Mouse (Mus musculus): ENCODE data around the gene 4933407L21Rik.

The 4933407L21Rik gene

GRCm38 (mm10) chr1:85916830-85917450, 11.3 kb upstream of the 4933407L21Rik start:
- no peak for DNase-seq (ENCODE audit: low spot score)

DNA sequence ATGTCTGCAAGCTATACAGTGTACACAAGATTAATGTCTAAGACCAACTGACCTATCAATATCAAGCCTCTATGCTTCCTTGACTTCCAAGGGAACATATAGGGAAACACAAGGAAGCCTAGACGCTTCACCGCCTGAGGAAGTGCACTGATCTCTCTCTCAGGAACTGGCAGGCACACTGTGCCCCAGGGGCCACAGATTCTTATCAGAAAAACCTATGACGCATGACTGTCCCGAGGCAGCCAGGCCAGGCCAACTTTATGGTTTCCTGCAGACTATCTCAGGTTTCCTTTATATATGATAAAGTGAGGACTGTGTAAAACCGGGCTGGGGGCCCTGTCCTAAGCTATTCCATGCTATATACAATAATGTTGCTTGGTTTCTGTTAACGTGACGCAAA, 8.7 kb upstream of the 4933407L21Rik start:
- no peak for DNase-seq (ENCODE audit: low spot score)

- DNase-seq (ENCODE audit: low spot score), result no peak
Measured at GRCm38 (mm10) chr1:85921725-85922124, 6.6 kb upstream of the 4933407L21Rik start.

DNA sequence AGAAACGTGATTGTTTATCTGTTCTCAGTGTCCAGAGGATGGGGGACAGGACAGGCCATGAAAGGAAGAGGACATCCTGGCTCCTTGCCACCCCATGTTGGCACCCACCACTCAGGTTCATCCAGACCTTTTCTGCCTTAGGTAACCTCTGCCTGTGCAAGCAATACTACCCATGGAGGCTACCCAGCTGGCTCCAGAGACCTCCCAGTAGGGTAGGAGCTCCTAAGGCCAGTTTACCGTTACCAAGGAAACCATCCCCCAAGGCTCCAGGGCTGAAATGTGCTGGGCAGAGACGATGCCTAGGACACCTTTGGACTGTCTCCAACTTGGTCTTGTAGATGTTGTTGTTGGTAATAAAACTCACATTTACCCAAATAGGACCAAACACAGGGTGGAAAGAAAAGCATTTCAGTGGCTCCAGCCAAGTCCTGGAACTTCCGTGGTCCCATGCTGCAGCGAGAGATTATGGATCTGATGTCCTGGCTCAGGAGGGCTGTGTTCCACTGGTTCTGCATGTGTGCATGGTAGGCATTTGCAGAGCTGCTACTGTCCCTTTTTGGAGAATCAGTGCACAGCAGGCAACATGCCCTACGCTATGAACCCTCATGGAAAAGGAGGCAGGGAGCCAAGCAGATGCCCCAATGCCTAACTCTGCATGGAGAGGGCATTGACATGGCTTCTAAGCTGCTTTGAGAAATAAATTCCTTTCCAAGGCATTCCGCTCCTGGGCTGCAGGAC, 6.0 kb upstream of the 4933407L21Rik start:
- no peak for DNase-seq (ENCODE audit: low spot score)

DNA sequence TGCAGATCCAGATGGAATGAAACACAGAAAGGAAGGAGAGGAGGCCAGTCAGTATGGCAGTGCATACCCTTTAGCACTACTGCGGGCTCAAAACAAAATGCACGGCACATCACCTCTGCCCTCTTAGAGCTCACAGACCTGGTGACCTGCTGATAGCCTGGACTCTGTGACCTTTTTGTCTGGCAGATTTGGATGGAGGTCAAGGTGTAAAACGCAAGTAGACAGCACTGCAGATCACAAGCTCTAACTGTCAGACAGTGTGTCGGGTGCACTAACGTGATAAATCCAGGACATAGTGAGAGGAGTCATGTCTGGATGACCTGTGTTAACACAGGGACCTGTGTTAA, 5.4 kb upstream of the 4933407L21Rik start:
- DNase-seq (ENCODE audit: low spot score), result no peak

GRCm38 (mm10) chr1:85925183-85925582, 3.1 kb upstream of the 4933407L21Rik start:
- DNase-seq (ENCODE audit: low spot score), result no peak

- DNase-seq (ENCODE audit: low spot score), result no peak
Measured at GRCm38 (mm10) chr1:85928688-85929065, 394 bp downstream of the 4933407L21Rik start.

DNA sequence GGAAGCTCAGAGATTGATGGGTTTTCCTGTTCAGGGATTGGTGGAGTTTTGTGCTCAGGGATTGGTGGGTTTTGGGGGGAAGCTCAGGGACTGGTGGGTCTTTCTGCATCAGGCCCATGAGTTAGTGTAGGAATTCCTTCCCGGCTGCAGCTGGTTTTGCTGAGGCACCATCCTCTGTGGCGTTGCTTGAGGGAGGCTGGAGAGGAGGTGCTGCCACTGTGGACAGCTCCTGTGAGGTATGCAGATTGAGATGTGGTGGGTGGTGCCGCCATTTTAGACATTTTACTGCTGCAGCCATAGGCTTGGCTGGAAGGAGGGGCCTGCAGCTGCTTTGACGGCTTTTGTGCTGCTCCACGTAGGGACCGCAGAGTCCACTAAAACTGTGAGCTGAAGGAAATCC, 1.1 kb downstream of the 4933407L21Rik start:
- DNase-seq (ENCODE audit: low spot score), result no peak

DNA sequence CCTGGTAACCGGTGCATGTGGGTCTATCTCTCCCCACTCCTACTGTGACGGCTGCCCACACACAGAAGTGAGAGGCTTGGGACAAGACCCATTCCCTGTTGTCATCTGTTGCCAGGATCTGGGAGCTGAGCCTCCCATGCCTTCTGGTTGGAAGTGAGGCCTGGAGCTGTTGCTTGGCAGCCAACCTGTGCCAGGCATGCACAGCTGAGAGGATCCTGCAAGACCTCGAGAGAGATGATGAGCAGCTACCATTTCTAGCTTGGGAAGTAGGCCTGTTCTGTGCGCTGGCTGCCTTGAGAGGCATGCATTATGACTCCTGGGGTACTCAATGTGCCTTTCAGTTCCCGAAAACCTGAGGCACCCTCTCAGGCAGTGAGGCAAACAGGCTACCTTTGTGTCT, 2.9 kb downstream of the 4933407L21Rik start:
- DNase-seq (ENCODE audit: low spot score), result no peak

DNA sequence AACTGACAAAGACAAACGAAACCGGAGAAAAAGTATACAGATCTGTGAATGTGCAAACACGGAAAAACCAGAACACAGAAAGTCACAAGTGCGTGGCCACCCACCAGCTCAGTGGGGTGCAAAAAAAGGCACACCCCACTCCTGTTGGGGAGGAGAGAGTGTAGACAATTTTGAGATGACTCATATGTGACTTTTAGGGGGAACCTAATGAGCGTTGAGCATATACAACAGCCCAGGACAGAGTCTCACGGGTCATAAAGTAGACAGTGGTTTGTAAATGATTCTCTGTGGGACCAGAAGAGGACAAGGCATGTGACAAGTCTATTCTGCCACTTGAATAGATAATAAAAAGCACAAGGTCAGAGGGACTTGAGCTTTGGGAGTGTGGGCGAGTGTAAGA, 4.9 kb downstream of the 4933407L21Rik start:
- peak; percentile 49 for DNase-seq (ENCODE audit: low spot score)

DNA sequence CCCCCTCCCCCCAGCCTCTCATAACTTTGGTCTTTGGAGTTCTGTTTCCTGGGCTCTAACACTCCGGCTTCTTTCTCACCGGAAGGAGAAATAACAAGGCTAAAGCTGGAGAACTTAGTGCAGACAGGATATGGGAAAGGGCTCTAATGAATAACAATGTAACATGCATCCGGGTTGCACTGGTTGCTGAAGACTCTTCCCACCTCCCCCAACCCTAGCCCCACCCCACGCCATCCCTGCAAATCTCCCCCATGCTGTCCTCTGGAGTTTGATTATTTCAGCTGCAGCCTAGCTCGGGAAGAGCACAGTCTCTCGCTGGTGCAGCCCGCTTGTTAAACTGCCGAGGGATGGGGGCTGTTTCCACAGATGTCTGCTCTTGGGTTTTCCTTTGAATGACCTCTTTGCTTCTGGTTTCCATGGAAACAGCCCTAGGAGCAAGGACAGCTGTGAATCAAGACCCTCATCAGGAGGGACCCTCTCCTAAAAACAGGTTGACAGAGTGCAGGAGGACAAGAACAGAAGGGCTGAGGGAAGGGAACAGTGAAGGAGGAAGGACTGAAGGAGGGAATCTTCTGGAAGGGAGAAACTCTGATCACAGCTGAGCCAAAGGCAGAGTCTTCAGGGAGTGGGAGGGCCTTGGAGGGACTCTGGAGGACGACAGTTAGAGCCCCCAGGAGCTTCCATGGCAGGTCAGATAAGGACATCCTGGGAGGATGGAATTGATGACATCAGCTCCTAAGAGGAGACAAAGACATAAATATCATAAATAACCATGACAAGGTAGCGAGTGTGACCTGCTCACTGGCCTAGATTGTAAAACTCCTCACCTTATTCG, 5.6 kb downstream of the 4933407L21Rik start:
- peak; percentile 60 for DNase-seq (ENCODE audit: low spot score)

DNA sequence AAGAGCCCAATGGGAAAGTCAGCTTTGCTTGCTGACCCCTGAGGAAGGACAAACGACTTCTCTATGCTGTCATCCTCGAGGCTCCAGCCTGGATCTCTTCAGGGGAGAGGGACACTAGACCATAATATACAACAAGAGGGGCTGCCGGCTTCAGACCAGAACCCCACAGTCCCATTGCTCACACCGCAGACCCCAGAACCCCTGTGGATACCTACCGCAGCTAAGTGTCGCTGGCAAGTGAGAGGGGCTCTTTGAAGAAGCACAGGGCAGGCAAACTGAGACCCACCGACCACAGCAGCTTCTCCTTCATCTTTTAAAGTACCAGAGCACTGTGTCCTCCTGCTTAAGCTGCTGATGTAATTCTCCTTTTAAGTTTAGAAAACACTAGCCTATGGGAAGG, 6.3 kb downstream of the 4933407L21Rik start:
- DNase-seq (ENCODE audit: low spot score), result no peak

DNA sequence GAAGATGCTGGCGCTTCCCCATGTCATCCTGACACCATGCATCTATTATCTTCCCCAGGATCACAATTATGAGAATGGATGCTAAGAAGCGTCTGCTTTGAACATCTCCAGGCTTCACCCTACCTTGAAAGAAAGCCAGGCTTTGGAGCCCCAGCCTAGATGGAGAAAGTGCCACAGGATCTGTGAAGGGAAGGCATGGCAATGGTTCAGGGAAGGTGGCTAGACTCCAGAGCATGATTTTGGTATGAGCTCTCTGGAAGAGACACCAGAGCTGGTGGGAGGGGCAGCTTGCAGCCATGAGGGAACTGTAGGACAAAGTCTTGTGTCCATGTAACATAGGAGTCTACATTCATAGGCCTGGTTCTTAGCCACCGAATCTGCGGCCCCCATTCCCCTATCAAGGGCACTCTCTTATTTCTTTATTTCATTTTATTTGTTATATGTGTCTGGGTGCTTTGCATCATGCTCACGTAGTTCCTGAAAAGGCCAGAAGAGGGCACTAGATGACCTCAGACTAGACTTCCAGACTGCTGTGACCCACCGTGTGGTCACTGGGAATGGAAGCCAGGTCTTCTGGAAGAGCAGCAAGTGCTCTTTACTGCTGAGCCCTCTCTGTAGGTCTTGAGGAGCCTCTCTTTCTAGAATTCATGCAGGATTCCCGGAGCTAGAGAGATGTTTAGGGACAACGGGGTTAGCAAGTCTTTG, 7.0 kb downstream of the 4933407L21Rik start:
- DNase-seq (ENCODE audit: low spot score), result peak; percentile 44

DNA sequence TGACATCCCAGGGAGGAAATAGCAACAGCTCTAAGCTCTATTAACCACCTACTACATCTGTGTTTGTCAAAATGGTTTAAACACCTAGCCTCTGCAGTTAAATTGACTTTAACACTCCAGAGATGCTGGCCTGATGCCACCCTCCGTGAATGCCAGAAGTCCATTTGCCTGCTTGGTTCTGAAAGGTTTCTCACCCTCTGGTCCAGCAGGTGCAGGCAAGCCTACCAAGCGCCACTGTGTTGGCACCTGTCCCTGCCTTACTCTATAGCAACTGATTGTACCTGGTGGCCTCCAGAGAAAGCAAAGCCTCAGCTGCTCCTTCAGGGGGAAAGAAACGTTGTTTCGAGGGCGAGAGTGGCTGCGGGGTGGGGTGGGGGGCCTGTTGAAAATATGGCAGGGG, 8.0 kb downstream of the 4933407L21Rik start:
- DNase-seq (ENCODE audit: low spot score), result no peak

- no peak for DNase-seq (ENCODE audit: low spot score)
Measured at GRCm38 (mm10) chr1:85937323-85937722, 9.0 kb downstream of the 4933407L21Rik start.

DNA sequence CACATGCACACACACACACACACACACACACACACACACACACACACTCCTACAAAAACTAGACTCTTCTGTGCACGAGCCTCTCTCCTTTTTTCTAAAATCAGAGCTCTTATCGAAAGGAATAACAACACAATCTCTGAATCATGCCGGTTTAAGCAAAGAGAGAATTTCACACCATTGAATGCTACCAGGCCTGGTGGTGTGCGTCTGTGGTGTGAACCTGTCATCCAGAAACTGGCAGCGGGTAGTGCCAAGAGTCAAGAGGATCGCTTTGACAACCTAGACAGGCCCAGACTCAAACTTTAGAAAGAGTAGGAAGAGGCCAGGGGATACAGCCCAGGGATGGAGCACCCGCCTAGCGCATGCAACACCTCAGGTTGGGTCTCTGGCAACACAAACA, 14.0 kb downstream of the 4933407L21Rik start:
- no peak for DNase-seq (ENCODE audit: low spot score)

- no peak for DNase-seq (ENCODE audit: low spot score)
Measured at GRCm38 (mm10) chr1:85949085-85949684, 20.9 kb downstream of the 4933407L21Rik start.

DNA sequence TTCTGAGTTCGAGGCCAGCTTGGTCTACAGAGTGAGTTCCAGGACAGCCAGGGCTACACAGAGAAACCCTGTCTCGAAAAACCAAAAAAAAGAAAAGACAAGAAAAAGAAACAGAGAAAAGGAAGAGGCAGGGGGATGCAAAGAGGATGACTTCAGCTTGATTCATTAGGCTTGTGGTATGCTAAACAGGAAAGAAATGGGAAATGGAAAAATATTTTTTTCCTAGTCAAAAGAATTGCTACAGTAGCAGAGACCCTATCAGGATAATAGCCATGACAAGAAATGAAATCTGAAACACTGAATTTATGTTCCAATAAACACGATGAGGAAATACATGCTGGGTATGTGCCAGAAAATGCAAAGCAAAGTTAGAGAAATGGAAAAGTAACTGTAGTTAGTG, 26.9 kb downstream of the 4933407L21Rik start:
- no peak for DNase-seq (ENCODE audit: low spot score)

DNA sequence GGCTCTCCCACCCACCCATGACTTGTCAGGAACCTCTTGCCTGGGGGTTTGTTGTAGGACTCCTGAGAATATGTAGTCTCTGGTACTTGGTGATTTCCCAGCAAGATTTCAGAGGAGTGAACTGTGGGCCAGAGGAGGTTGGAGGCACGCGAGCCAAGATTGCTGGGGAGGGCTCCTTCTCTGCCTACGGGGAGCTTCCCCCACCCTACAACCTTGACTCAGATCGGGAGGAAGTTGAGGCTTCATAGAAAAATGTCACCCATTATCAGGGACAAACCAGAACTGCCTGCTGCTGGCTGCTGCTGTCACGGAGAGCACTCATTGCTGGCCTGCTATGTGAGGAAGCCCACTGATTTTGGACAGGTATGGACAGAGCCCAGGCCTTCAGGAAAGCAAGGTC, 29.0 kb downstream of the 4933407L21Rik start:
- no peak for DNase-seq (ENCODE audit: low spot score)

DNA sequence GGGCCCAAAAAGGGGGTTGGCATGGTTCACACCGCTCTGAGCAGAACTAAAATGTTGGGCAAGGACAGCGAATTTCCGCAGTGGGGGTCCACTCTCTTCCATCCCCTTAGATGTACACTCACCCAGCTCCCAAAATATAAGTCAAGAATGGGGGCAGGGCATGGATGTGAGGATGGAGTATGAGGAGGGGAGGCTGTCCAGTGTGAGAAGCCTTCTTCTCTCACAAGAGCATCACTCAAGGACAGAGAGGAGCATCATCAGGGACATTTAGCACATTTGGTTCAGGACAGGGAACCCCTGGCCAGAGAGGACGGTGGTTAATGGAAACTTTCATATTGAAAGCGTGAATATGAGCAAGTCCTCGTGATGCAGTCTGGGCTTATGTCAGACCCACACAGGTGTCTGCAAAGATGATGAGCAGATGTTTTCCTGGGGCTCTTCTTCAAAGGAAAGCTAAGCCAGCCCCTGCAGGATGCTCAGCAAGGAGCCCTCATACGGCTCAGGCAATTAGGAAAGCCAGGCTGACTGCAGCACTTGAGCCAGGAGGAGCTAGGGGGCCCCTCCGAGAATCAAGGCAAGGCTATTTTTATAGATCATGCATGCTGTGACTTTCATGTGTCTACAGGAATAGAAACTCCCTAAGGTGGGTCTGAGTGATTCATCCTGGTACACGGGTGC, 29.8 kb downstream of the 4933407L21Rik start:
- DNase-seq (ENCODE audit: low spot score), result no peak

GRCm38 (mm10) chr1:85959129-85959888, 31.0 kb downstream of the 4933407L21Rik start:
- peak; percentile 45 for DNase-seq (ENCODE audit: low spot score)
